Mouse (Mus musculus) kidney, adult 11 months (tissue): ENCODE data around the gene Ak7.

Experiments used
- DNase-seq: peaks from one replicate; pipeline ENCODE4 v3.0.0; 2022

Ak7 gene

DNA sequence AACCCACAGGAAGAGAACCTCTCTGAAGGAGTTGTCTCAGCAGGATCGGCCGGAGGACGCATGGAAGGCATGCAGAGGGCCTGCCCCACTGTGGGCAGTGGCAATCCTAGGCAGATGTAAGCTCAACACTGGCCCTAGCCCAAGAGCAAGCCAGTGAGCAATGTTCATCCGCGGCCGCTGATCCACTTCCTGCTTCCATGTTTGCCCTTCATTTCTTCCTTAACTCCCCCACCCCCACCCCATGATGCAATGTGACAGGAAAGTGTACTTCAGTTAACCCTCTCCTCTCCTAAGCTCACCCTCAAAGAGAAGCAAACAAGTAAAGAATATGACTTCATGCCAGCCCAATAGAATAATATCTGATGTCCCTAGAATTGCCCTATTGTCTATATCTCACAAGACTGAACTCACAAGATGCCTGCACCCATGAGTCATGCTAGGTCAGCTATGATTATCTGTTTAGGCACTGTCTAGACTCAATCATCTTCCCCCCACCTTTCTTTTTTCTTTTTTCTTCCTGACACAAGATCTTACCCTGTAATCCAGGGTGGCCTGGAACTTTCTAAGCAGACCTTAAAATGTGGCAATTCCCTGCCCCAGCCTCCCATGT lies 25.2 kb downstream of the Ak7 start:
- no peak for DNase-seq

- DNase-seq = no peak
Measured at GRCm38 (mm10) chr12:105733370-105734159, 27.8 kb downstream of the Ak7 start.

DNA sequence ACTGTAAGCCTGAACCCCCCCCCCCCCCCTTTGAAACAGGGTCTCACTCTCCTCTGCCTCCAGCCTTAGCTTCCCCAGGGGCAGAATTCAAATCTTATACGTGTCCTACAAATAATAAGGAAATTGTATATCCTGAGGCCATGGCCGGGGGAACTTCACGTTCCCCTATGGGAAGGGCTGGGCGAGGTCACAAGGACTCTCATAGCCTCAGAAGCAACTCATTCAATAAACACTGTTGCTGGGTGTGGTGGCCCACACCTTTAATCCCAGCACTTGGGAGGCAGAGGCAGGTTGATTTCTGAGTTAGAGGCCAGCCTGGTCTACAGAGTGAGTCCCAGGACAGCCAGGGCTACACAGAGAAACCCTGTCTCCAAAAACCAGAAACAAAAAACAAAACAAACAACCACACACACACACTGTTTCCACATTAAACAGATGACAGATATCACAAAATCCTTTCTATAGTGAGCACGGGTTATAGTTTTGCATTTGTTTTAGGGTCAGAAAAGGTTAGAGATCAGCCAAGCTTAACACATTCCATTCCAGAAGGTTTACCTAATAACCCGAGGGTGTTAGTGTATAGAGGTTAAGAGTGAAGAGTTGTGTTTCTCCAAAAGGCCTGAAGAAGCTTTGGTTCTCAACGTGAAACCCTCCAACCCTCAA lies 29.6 kb downstream of the Ak7 start:
- no peak for DNase-seq

DNA sequence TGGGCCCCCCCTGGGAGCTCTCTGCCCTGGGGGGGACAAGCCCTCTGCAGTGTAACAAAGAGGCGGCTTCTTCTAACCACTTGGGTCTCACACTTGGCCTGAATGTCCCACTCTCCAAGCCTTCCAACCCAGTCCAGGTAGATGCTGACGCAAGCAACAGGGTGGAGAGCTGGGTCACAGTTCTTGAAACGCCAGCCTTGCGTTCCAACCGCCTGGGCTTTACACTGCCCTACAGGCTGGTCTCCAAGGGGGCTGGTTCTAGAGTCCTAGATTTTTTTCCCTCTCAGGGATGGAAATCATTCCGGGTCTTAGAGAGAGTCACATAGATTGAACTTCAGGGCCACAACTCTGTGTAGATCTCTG lies 30.1 kb downstream of the Ak7 start:
- DNase-seq = no peak

DNA sequence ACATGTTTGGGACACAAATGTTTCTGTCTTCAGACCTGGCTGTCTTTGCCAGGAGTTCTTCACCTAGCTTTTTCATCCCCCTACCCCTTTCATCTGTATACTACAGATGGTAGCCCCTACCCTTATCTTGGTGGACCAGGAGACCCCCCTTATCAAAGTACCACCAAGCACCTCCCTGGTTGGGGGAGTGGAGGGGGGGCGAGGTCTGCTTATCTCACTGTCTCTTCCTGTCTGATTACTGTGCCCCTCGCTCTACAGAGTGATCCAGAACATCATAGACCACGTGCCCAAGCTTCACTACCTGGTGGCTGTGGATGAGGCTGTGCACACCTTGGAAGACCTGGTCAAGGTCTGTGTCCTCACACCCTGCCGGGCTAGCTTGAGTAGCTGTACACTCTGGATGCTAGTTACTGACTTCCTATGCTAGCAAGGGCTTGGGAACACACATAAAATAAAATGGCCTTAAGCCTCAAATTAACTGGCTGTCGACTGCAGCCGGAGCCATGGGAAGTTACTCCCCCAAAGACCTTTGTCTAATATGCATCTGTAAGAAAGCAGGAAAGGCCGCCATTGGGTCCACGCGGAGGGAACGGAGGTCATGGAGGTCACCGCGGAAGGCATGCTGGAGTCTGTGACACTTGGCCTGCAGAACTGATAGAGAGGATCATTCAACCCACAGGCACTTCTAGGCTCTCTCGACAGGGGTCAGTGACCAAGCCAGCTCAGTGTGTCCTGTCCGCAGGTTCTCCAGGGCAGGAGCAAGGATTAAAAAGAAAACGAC lies 32.7 kb downstream of the Ak7 start:
- DNase-seq = no peak

- peak; percentile 53 for DNase-seq
Measured at GRCm38 (mm10) chr12:105739656-105740055, 33.9 kb downstream of the Ak7 start.

DNA sequence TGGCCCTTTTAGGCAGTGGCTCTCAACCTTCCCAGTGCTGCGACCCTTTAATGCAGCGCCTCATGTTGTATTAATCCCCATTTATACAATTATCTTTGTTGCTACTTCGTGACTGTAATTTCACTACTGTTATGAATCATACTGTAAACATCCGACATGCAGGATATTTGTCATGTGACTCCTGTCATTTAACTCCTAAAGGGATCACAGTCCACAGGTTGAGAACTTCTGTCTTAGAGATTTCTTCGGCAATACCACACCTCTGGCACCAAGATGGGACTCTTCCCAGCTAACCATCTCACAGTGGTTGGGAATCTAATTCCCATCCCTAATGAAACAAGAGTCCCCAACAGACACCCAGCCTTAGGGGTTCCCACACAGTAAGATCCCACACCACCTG lies 42.3 kb downstream of the Ak7 start:
- DNase-seq = no peak

GRCm38 (mm10) chr12:105753813-105754212 lies 48.0 kb downstream of the Ak7 start:
- DNase-seq = peak; percentile 52

GRCm38 (mm10) chr12:105757816-105758497 lies 52.2 kb downstream of the Ak7 start:
- DNase-seq = peak; percentile 87

DNA sequence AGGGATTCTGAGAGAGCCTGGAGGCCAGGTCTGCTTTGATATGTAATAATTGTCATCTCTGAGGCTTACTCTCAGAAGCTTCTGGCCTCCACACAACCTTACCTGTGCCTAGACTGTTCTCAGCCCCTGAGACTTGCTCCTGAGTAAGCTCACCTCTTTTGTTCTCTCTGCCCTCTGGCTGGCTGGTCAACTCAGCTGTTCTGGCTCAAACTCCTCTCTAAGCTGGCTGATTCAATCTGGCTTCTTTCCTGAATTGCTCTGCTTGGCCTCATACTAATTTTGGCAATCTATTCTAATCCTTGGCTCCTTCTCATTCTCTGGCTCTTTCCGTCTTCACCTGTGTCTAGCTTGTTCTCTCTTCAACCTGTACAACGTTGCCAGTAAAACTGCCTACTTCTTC lies 53.1 kb downstream of the Ak7 start:
- peak; percentile 39 for DNase-seq

DNA sequence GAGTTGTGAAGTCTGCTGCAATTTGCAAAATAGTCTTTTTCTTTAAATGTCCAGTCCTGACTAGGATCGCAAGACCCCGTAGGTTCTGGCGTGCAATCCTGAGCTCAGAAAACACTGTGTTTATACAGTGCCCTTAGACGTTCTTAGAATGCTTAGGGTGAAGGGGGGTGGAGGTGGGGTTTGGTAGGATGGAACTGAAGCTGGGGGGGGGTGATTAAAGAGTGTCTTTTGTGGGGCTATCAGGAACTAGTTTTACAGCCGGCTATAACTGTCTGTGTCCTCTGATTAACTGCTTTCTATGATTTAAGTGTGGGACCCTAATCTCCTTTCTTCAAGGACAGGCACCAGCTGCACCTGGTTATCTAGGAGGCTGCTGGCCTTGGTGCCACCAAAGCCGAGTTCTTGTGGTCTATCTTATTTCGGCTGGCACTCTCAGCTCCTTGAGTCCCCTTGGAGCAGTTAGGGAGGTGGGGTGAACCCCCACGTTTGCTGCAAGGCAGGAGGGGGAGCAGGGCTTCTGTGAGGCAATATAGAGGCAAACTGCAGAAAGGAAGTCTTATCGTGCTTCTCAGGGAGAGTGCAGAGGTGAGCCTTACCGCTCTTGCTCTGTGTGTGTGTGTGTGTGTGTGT lies 54.2 kb downstream of the Ak7 start:
- no peak for DNase-seq

DNA sequence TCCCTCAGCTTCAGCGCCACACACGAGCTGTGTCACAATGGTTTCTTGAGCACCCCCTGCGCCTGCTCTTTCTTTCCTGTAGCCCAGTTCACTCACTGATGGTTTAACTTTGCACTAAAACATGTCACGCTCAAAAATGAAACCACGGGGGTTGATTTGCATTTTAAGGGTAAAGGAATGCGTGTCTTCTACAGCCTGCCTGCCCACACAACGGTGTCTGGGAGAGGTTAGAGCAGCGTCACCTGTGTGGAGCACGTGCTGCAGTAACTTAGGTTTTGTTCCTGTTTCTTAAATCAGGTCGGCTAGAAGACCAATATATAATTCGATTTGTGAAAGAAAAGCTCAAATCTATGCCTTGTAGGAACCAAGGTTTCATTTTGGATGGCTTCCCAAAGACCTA lies 55.4 kb downstream of the Ak7 start:
- peak; percentile 62 for DNase-seq

DNA sequence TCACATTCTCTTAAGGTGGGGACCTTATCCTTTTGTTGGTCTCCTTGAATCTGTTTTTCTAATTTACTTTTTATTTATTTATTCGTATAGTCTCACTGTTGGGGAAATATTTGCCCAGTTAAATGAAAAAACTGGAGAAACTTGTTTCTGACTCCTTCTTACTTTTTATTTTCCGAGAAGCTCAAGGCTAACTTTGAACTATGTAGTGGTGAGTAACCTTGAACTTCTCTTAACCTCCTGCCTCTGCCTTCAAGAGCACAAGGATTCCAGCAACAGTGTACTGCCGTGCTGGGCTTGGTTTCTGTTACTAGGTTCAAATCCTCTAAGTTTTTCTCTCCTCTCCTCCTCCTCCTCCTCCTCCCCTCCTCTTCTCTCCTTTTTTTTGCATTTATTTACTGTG lies 55.9 kb downstream of the Ak7 start:
- DNase-seq = no peak

GRCm38 (mm10) chr12:105769700-105770099 lies 63.9 kb downstream of the Ak7 start:
- no peak for DNase-seq

GRCm38 (mm10) chr12:105774871-105775270 lies 69.1 kb downstream of the Ak7 start:
- no peak for DNase-seq

GRCm38 (mm10) chr12:105777651-105778050 lies 71.9 kb downstream of the Ak7 start:
- no peak for DNase-seq

DNA sequence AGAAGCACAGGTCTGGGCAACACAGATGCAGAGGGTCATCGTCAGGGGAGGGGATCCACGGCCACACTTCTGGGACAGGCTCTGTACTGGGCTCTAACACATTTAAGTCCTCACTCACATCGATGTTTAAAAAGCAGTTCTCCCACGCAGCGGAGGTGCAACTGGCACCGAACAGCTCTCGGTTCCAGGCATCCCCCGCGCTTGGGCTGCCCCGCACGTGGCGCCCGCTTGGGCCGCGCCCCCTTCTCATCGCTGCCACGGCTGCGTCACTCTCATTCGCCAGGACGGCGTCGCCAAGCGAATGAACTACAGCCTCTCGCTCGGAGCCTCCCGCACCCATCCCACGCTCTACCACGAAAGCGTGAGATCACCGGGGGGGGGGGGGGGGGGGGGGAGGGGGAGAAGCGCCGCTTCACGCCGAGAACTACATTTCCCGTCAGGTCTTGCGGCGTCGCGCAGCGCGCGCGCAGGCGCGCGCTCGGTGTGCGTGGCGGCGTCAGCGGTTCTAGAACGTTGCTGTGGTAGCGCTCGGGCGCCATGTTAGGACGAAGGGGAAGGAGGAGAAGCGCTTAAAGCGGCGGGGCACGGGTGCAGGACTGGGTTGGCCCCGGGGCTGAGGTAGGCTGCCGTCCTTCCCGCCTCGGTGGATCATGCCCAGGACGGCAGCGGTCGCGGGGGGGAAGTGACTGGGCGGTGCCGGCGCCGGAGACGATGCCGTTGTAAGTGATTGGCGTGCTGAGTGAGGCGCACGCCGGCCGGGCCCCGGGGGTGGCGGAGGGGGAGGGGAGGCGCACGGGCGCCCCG lies 78.6 kb downstream of the Ak7 start, which contains the start of gene Papola:
Gene Papola, plus strand, starts transcription at position 499 of the 804 bp plus-strand sequence.
- DNase-seq = peak; percentile 90

GRCm38 (mm10) chr12:105785000-105785774 lies 79.4 kb downstream of the Ak7 start:
- DNase-seq = peak; percentile 75

DNA sequence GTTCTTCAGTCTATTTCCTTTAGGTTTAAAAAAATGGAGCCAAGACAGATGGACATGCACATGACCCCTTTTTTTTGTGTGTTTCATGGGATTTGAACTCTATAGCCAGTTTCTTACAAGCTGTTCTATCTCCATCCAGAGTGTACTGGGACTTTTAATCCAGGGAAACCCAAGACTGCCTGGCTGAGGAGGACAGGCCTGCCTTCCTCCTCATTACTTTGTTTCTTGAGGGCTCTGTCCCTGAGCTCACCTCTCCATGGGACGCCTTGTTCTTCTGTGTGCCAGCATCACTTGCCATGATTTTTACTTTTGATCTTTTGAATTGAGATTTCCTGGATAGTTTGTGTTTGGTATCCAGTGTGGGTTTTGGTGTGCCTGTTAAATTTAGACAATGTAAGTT lies 80.3 kb downstream of the Ak7 start:
- DNase-seq = no peak

- DNase-seq = no peak
Measured at GRCm38 (mm10) chr12:105787626-105788025, 81.8 kb downstream of the Ak7 start.
